Mouse (Mus musculus) brown adipose tissue, adult 24 weeks (tissue): ENCODE measurements around the gene Mlh1. TPM values are rescaled to one million over a fixed set of nuclear protein-coding genes. Genes with fewer than 3 reads are reported as not detected.
A peak's percentile ranks its signal among the peaks of the same experiment; 100 is the strongest.

Experiments used
- H3K27ac ChIP-seq: fragments of 200-500 bp; replicated peaks from 2 replicates; pipeline ENCODE4 v1.5.1; 2012; ENCODE audit warnings: low read depth, mild to moderate bottlenecking, low read length
- H3K4me1 ChIP-seq: fragments of 200-500 bp; 2 replicates; pipeline ENCODE4 v1.6.1; 2012; ENCODE audit warnings: low read length, mixed read lengths; ENCODE audit not compliant: control insufficient read depth, insufficient read depth, insufficient read length
- H3K4me3 ChIP-seq: fragments of 200-500 bp; 2 replicates; pipeline ENCODE4 v1.5.1; 2012; ENCODE audit warnings: low read depth, mild to moderate bottlenecking, low read length, moderate library complexity; ENCODE audit not compliant: insufficient read depth
- polyA plus RNA-seq: library from polyadenylated mRNA; stranded (reverse); fragments of >200 nt; gene quantifications from 2 replicates; pipeline ENCODE4 v1.2.4, GENCODE M21; 2012; ENCODE audit not compliant: missing spikeins, insufficient read depth, insufficient read length

The Mlh1 gene
- polyA plus RNA-seq, 1 experiment = 10.0 TPM

GRCm38 (mm10) chr9:111294911-111295310 lies 23.3 kb upstream of the Mlh1 start:
- Histone ChIP-seq H3K4me1 (no peaks in the 10 kb centered on the region), H3K4me3 (no peak overlapping the region), H3K27ac (no peak overlapping the region)

- H3K4me1 ChIP-seq = no peaks in the 10 kb centered on the region
- no peak overlapping the region for H3K4me3 ChIP-seq
- no peak overlapping the region for H3K27ac ChIP-seq
These were observed 21.6 kb upstream of the Mlh1 start for GRCm38 (mm10) chr9:111293234-111293633.

- Histone ChIP-seq H3K4me3 (no peak overlapping the region), H3K27ac (no peak overlapping the region), H3K4me1 (no peaks in the 10 kb centered on the region)
These were observed 19.0 kb upstream of the Mlh1 start for GRCm38 (mm10) chr9:111290539-111291100.

DNA sequence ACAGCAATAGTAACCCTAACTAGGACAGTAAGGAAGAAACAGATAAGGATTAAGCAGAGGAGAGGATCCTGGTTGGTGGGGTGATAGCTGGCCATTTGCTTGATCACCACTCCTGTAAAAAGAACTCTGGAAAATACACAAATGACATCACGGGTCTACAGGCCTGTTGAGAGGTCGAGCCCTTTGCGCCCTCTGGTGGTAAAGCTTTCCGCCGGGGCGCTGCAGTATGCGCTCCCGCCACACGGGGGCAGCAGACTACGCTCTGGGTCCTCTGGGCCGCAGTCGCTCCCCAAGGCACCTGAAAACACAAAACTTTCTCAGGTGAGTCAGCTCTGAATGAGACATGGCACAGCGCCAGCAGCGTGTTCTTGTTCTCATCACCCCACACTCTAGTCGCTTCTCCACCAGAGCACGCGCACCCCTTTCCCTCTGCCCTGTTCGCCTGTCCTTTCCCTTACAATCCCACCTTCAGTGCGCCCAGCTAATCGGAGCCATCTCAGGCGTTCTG lies 18.3 kb upstream of the Mlh1 start:
- Histone ChIP-seq H3K4me3 (no peak overlapping the region), H3K4me1 (no peaks in the 10 kb centered on the region), H3K27ac (0 out of 2 replicates have a peak overlapping the region, but pooled peaks have one; percentile 5)

- no peaks in the 10 kb centered on the region for H3K4me1 ChIP-seq
- H3K27ac ChIP-seq = 0 out of 2 replicates have a peak overlapping the region, but pooled peaks have one; percentile 5
- no peak overlapping the region for H3K4me3 ChIP-seq
These were observed 17.8 kb upstream of the Mlh1 start for GRCm38 (mm10) chr9:111289294-111289831.

DNA sequence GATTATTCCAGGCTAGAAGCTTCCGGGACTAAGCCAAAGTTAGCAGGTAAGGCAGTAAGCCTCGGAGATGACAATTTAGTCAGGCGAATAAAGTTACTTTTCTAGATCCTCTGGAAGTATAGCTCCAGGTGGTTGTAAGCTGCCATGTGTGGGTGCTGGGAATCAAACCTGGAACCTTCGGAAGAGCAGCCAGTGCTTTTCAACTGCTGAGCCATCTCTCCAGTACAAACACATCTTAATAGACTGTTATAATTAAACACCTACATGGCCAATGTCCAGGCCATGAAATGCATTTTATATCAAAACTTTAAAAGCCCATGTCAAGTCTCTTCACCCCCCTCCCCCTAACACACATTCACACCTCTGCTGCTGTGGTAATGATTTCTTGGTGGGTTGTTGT lies 16.4 kb upstream of the Mlh1 start:
- H3K27ac ChIP-seq = no peak overlapping the region
- H3K4me1 ChIP-seq = no peaks in the 10 kb centered on the region
- H3K4me3 ChIP-seq = no peak overlapping the region

DNA sequence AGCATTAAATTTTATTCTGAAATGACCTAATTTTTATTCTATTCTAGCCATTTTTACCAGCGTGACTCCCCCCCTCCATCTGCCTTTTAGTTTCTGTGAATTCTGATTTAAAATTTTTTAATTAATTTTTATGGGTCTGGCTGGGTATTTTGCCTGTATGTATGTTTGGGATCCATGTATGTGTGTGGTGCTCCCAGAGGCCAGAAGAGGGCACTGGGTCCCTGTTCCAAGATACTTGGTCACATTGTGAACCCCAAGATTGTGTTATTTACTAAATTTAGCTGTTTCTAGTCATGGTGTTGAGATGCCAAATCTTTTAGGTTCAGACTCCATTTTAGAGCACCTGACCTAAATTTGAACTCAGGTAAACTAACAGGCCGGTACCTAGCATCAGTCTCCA lies 14.9 kb upstream of the Mlh1 start:
- no peaks in the 10 kb centered on the region for H3K4me1 ChIP-seq
- no peak overlapping the region for H3K27ac ChIP-seq
- H3K4me3 ChIP-seq = no peak overlapping the region

GRCm38 (mm10) chr9:111285676-111286075 lies 14.1 kb upstream of the Mlh1 start:
- Histone ChIP-seq H3K4me1 (no peaks in the 10 kb centered on the region), H3K4me3 (no peak overlapping the region), H3K27ac (no peak overlapping the region)

DNA sequence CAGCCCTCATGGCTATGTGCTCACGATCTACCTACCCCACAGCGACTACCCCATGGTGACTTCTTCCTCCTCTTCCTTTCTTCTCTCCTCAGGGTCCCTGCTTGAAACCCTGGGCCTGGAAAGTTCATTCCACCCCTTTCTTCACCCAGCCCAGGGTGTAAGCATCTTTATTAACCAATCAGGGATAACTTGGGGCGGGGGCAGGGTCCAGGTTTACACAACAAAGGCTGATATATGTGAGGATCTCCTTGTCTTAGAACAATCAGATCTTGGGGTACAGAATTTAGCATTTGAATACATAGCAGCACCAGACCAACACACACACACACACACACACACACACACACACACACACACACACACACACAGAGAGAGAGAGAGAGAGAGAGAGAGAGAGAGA lies 13.5 kb upstream of the Mlh1 start:
- H3K4me1 ChIP-seq = no peaks in the 10 kb centered on the region
- no peak overlapping the region for H3K27ac ChIP-seq
- H3K4me3 ChIP-seq = no peak overlapping the region

GRCm38 (mm10) chr9:111275156-111275555 lies 3.6 kb upstream of the Mlh1 start:
- Histone ChIP-seq H3K4me1 (peaks cover 10% of the 10 kb centered on the region; the same call in 1 of the 2 replicates), H3K27ac (no peak overlapping the region), H3K4me3 (peak overlapping the region; percentile 2; the same call in 1 of the 2 replicates)

DNA sequence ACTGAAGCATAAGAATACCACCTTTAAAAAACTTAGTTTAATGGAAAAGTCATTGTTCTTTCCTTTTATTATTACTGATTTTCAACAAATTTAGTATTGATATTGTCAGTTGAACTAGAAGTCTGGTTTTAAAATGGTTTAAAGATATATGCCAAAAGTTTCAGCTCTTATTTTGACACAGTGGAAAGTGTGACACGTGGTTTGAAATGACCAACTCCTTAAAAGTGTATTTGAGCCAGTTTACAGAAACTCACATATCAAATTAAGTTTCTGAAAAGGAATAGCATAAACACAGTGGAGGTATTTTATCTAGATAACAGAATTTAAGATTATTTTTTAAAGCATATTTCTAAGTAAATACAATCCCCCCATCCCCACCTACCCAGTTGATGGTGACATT lies 2.4 kb upstream of the Mlh1 start:
- Histone ChIP-seq H3K4me1 (peaks cover 10% of the 10 kb centered on the region; the same call in 1 of the 2 replicates), H3K4me3 (no peak overlapping the region), H3K27ac (no peak overlapping the region)

- H3K27ac ChIP-seq = peak overlapping the region; percentile 19; the same call in 1 of the 2 replicates
- H3K4me1 ChIP-seq = peaks cover 10% of the 10 kb centered on the region; the same call in 1 of the 2 replicates
- H3K4me3 ChIP-seq = peak overlapping the region; percentile 80
These were observed 1.6 kb upstream of the Mlh1 start for GRCm38 (mm10) chr9:111272996-111273785.

- H3K4me3 ChIP-seq = peak overlapping the region; percentile 80
- H3K4me1 ChIP-seq = peaks cover 10% of the 10 kb centered on the region; the same call in 1 of the 2 replicates
- peak overlapping the region; percentile 79 for H3K27ac ChIP-seq
These were observed 765 bp upstream of the Mlh1 start for GRCm38 (mm10) chr9:111272356-111272755.

DNA sequence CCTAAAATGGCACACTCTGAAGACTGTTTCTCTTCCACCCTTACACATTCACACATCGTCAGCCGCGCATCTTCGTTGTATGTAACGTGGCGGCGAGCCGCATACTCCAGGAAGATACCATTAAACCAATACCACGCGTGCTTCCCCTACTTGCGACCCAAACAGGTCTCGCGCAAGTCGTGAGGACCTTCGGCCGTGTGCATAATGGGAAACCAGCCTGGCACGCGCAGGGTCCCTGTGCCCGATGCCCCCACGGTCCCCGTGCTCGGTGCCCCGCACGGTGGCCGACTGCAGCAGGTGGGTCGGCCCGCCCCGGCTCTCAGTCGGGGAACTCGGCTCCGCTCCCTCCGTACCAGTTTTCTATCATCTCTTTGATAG lies 546 bp downstream of the Mlh1 start:
- Histone ChIP-seq H3K4me3 (peak overlapping the region; percentile 72), H3K27ac (peak overlapping the region; percentile 38), H3K4me1 (peaks cover 10% of the 10 kb centered on the region; the same call in 1 of the 2 replicates)

DNA sequence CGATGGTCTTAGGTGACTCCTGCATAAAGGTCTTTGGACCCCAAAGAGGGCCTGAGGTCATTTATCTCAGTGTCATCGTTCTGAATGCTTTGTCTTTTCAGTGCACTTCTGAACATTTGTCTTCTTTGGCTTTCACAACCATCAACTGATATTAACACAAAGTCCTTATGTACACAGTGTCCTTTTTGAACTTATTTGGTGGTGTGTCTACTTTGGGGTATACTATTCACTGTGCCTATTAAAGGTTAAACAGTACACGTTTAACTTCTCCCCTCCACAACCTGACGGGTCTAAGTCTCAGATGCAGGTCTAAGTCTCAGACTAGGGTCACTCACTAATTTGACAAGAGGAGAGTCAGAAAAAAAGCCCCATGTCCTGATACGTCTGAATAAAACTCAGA lies 985 bp downstream of the Mlh1 start:
- peaks cover 10% of the 10 kb centered on the region; the same call in 1 of the 2 replicates for H3K4me1 ChIP-seq
- peak overlapping the region; percentile 72 for H3K4me3 ChIP-seq

More for the DNA sequence above, 985 bp downstream of the Mlh1 start:
- H3K27ac ChIP-seq = no peak overlapping the region
